Mouse (Mus musculus) embryonic fibroblast, embryonic 13.5 days (primary cell): ENCODE results near the gene Usp32.

ENCODE experiments used
- CTCF ChIP-seq: IDR thresholded peaks from 2 replicates; pipeline ENCODE4 v1.5.1; 2011; ENCODE audit warnings: mild to moderate bottlenecking, control low read depth, low read length, moderate library complexity, borderline replicate concordance; ENCODE audit not compliant: insufficient read depth
- POLR2A ChIP-seq: IDR thresholded peaks from 2 replicates; pipeline ENCODE4 v1.6.1; 2011; ENCODE audit warnings: low read depth, mild to moderate bottlenecking, control low read depth, low read length, moderate library complexity

- TF ChIP-seq POLR2A (no peak), CTCF (no peak)
These were observed 178.4 kb downstream of the Usp32 start for GRCm38 (mm10) chr11:84961571-84961970.
